Mouse (Mus musculus): Measurements from ENCODE around the gene Zscan4-ps2. TPM values are rescaled to one million over a fixed set of nuclear protein-coding genes. Genes with fewer than 3 reads are reported as not detected.
"Not testable (repeated sequence)": the region's sequence is repeated elsewhere in the genome, so short reads cannot be mapped to it uniquely, and the experiment has no call there.

Zscan4-ps2 gene
- not detected in 2 replicates for polyA plus RNA-seq (2015; fragmentation: Nextera tagmentation; extraction: Ambion mirVana)

DNA sequence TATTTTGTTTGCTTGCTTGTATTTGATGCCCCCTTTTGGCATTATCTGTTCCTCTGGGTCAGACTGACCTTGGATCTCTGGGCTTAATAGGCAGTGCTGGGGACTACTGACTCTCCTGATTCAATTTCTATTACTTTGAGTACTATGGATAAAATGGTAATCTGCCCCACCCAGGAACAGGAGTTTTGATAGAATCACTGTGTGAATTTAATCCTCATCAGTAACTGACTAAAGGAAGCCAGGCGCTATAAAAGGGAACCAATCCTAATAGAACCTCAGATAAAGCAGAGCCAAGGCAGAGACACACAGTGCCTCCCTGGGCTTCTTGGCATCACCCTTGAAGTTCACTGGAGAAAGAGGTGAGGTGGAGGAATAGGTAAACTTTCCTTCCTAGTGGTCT lies at the start of gene Zscan4-ps2:
Zscan4-ps2 (plus strand) TSS at position 301 of the 400 bp plus-strand sequence.
- not testable (repeated sequence) for H3K4me2 ChIP-seq; H3K4me1 ChIP-seq; H3K9me3 ChIP-seq; H3K27ac ChIP-seq; ATAC-seq (ENCODE audit: borderline replicate concordance, extremely low read depth, low FRiP score, low TSS enrichment); H3K4me3 ChIP-seq; H3K9ac ChIP-seq; H3K27me3 ChIP-seq; H3K36me3 ChIP-seq
- 65% methylated on average over 1 of the region's 1 CpGs for WGBS

Other genes starting within 250 kb of the Zscan4-ps2 start
- not detected in 2 replicates for gene Zscan4e, start 203.6 kb upstream of the Zscan4-ps2 start, polyA plus RNA-seq (2015; fragmentation: Nextera tagmentation; extraction: Ambion mirVana)
- not detected in 2 replicates for gene Zscan4f, start 116.4 kb upstream of the Zscan4-ps2 start, polyA plus RNA-seq (2015; fragmentation: Nextera tagmentation; extraction: Ambion mirVana)
- gene Zscan4-ps3, start 95.0 kb downstream of the Zscan4-ps2 start, polyA plus RNA-seq (2015; fragmentation: Nextera tagmentation; extraction: Ambion mirVana) = not detected in 2 replicates
- not detected in 2 replicates for gene Vmn1r72, start 165.8 kb downstream of the Zscan4-ps2 start, polyA plus RNA-seq (2015; fragmentation: Nextera tagmentation; extraction: Ambion mirVana)
- not detected in 2 replicates for gene Vmn1r73, start 216.0 kb downstream of the Zscan4-ps2 start, polyA plus RNA-seq (2015; fragmentation: Nextera tagmentation; extraction: Ambion mirVana)